Mouse (Mus musculus): Measurements from ENCODE around the gene Aqr.

DNA sequence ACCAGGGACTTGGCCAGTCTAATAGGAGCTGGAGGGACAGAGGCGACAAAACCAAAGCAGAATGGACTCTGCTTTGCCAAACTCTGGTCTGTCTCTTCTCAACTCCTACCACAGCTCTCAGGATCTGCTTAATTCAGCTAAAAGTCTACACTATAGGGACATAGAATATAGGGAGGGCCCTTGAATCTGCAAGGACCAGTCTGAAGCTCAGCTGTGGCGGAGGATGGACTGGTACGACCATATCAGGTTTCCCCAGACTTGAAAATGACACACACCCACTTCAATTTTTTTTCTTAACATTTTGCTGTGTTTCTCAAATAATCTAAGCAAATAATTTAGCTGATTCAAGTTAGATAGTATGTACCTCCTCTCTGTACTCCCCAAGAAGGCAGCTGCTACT, 69.6 kb downstream of the Aqr start:
- TF ChIP-seq CTCF (IDR thresholded peaks at IDR 0.05; ENCODE audit: control insufficient read depth, insufficient read depth, insufficient read length) = no peak
- TF ChIP-seq USF1 (IDR thresholded peaks at IDR 0.05; ENCODE audit: low read depth) = no peak
- TF ChIP-seq MYOD1 (IDR thresholded peaks at IDR 0.05; ENCODE audit: control insufficient read depth, insufficient read length, low read depth) = no peak
- no peak for TF ChIP-seq MAX (IDR thresholded peaks at IDR 0.05)

Data from C2C12 (cell line).